Mouse (Mus musculus): ENCODE measurements around the gene Grin2d.

GRCm38 (mm10) chr7:45897258-45897757, 19.1 kb upstream of the Grin2d start:
- TF ChIP-seq POLR2A (IDR thresholded peaks at IDR 0.05; ENCODE audit: low read depth, low read length) (peak; percentile 49; the same call in 1 of the 2 replicates), HCFC1 (IDR thresholded peaks at IDR 0.05; ENCODE audit: low read depth, low read length) (peak; percentile 52; the same call in 1 of the 2 replicates), KAT2A (IDR thresholded peaks at IDR 0.05; ENCODE audit: insufficient replicate concordance, low read length) (no peak)

Measured in CH12.LX (cell line).